10 mouse cellular contexts compared by ENCODE assay signal in genomic region chr7:112856121-112856571, GRCm38 (mm10).
A peak's percentile ranks its signal among the peaks of the same experiment; 100 is the strongest.
DNase-seq lines count a peak whose midpoint lies in the region; ATAC-seq lines count a peak whose summit lies in the region.
"Had no signal": no experiment of that assay in that cellular context is flagged by ENCODE, and none has a peak within 500 bp of the region (broad histone marks: within the 10 kb centered on the region; RNA-seq: fewer than 3 reads in every experiment).

No protein-coding gene starts in this region.

- peak; percentile 84 for ATAC-seq in frontal cortex, adult (ENCODE audit: low TSS enrichment)
- peak; percentile 52; the same call in 1 of the 2 replicates for ATAC-seq in hindbrain, embryonic 15.5 days (ENCODE audit: low FRiP score, low read depth)
- no peak for ATAC-seq in megakaryocyte progenitor cell, adult 5-6 weeks (replicated peaks; ENCODE audit: poor library complexity)
- ATAC-seq: CD4-positive, CD25-positive, alpha-beta regulatory T cell, adult 4 months had no signal

- H3K27ac ChIP-seq in hindbrain, embryonic 15.5 days (replicated peaks) = peak overlapping the region; percentile 17; the same call in 1 of the 2 replicates

- no peak for DNase-seq in frontal cortex, postnatal 14 days (ENCODE audit: low spot score in 2 of 2)
- DNase-seq in Muller cell, postnatal 12 days (ENCODE audit: inconsistent ontology term) = peak; percentile 51
- peak; percentile 92 to 93 for DNase-seq in cerebellum, postnatal 36 days
- DNase-seq in kidney, postnatal 10 days = no peak
- DNase-seq in spleen, adult 12 weeks (ENCODE audit: low spot score) = no peak

- no peak overlapping the region for H3K9ac ChIP-seq in hindbrain, embryonic 15.5 days
- H3K9ac ChIP-seq: heart, embryonic 15.5 days had no signal

- H3K36me3 ChIP-seq in hindbrain, embryonic 15.5 days = no peaks in the 10 kb centered on the region

- H3K27me3 ChIP-seq in hindbrain, embryonic 15.5 days = no peaks in the 10 kb centered on the region
- H3K27me3 ChIP-seq: heart, embryonic 15.5 days had no signal

- no peaks in the 10 kb centered on the region for H3K9me3 ChIP-seq in hindbrain, embryonic 15.5 days
- H3K9me3 ChIP-seq: heart, embryonic 15.5 days had no signal

- no peak overlapping the region for H3K4me2 ChIP-seq in hindbrain, embryonic 15.5 days
- H3K4me2 ChIP-seq: heart, embryonic 15.5 days had no signal

- peaks cover 55% of the 10 kb centered on the region for H3K4me1 ChIP-seq in hindbrain, embryonic 15.5 days (replicated peaks)

- 30% methylated on average over 7 of the region's 7 CpGs for WGBS in hindbrain, embryonic 15.5 days

- no peak overlapping the region for H3K4me3 ChIP-seq in hindbrain, embryonic 15.5 days
- H3K4me3 ChIP-seq: heart, embryonic 15.5 days had no signal

Comparison
In these comparisons a context has a peak if more than half of its experiments do, and no peak if none do; other contexts are left out.
1. DNase-seq: peak in Muller cell, postnatal 12 days (single experiment) and cerebellum, postnatal 36 days (2 of 2); none in frontal cortex, postnatal 14 days (0 of 2), kidney, postnatal 10 days (single experiment) and spleen, adult 12 weeks (single experiment).